Mouse (Mus musculus) neutrophil, adult 5-6 weeks (primary cell): Measurements from ENCODE around the gene Mdm1. TPM values are rescaled to one million over a fixed set of nuclear protein-coding genes. Genes with fewer than 3 reads are reported as not detected.

Experiments used
- ATAC-seq: fragments of 151-379, 151-347 bp; 2 replicates; pipeline ENCODE4 v1.8.0; 2017; ENCODE audit warnings: mild to moderate bottlenecking, moderate TSS enrichment; ENCODE audit not compliant: insufficient number of reproducible peaks, poor library complexity, low FRiP score, severe bottlenecking; ENCODE audit errors: extremely low read depth
- total RNA-seq: library from RNA; stranded (forward); fragments of 200-1000 nt; gene quantifications from 2 replicates; pipeline ENCODE4 v1.2.3, GENCODE M21; 2017

Gene Mdm1
- total RNA-seq, 1 experiment from 2014 or later: 67.0 TPM

DNA sequence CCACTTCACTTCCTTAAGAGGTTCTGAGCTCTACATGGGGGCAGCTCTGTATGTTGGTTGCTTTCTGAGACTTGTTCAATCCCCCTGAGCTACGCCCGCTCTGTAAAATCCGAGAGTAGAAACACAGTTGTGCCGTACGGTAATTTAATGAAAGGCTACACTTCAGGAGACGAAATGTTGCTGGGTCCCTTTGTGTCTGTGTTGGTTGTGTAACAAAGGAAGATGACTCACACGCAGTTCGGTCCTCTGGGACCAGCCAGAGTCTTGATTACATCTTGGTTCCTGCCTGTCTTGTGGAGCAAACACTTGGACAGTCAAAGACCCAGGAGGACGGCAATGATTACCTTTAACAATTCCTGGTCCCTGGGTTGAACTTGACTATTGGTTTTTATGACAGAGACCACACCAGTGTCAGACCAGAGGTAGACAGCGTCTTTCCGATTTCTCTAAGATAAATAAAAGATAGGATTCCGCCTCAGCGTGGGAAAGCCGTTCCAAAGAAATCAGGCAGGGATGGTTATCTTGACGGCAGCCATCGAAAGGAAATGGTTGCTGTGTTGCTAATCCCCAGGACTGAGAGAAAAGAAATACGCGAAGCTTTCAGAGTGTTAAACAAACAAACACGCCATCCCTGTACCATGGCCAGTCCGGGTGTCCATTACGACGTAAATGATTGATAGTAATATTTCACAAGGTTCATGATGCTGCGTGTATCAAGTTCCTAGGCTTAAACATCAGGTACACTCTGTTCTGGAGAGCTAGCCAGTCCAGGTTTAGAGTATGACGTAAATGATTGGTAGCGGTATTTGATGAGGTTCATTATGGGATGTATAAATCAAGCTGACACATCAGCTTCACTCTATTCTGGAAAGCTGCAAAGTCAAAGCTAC, 20.3 kb upstream of the Mdm1 start:
- peak; percentile 65 for ATAC-seq

DNA sequence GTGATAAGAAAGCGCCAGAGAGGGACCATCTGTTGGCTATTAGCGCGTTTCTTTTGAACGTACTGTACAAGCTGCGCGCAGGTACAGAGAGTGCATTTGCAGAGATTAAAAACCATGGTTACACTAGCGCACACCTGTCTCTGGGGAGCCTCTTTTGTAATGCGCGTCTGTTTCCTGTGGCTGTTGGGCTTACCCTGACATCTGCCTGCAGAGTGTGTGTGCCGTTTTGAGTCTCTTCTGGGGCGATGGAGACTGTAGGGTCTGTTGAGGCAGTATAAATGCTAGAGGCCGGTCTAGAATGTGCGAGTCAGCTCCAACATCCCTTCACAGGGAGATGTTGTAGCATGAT, 19.7 kb upstream of the Mdm1 start:
- peak; percentile 78 for ATAC-seq

DNA sequence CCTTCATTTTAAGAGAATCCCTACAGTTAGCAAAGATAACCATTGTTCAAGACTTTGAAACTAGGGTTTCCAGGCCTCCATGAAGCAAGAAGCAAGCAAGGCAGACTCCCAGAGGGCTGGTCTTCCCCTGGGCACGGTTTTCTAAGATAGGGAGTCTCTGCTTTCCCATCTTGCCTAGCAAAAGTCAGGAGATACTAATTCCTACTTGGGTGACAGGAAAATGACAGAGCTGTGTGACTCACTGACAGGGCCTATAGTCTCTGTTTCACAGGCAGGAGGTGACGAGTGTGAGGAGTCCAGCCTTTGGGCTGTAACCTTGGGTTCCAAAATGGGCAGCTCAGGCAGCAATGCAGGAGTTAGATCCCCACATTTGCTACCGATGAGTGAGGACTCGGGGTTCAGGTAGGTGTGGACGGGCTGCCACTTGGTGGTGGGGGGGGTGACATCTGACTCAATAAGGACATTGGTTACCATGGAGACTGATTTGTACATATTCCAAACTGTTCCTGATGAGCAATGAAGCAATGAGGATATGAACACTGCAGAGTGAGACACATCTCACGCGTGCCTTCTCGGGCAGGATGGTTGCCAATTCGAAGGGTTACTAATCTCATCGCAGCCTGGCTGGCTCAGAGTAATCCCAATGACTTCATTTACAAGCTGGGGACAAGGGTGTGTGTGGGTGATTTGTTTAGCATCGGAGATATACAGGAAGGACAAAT, 19.0 kb upstream of the Mdm1 start:
- no peak for ATAC-seq

DNA sequence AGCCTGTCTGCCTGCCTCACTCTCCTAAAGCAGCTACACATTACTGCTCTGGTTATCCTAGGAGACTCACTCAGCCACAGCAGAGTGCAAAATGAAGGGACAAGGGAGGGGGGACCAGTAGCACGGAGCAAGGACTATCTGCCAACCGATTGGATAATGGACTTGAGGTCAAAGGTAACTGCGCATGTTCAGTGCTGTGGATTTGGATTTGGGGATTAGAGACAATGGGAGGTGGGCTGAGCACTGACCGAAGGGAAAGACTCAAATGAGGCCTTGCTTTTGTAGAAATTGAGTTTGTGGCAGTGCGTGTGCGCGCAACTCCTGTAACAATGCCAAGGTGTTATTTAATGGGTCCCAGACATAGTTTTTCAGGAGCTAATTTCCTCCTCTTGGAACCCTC, 16.4 kb upstream of the Mdm1 start:
- ATAC-seq: no peak

GRCm38 (mm10) chr10:118125776-118126445, 15.7 kb upstream of the Mdm1 start:
- ATAC-seq: no peak

- ATAC-seq: no peak
Measured at GRCm38 (mm10) chr10:118129001-118129682, 12.5 kb upstream of the Mdm1 start.

- no peak for ATAC-seq
Measured at GRCm38 (mm10) chr10:118130016-118130415, 11.6 kb upstream of the Mdm1 start.

DNA sequence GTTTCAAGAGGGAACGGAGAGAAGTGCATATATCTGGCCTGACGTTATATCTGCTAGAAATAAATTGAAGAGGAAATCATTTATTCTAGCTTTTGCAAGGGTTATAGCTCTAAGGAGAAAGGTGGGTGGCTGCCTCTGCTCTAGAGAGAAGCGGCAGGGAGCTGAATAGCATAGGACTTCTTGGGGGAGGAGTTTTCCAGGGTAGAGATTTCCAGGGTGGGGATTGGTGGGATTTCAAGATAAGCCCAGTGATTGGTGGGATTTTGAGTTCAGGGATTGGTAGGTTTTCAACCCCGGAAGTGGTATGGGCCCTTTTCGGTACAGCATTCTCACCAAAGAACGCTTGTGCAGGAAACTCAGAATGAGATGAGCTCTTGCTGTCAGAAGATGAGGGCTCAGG, 8.6 kb upstream of the Mdm1 start:
- ATAC-seq: no peak

DNA sequence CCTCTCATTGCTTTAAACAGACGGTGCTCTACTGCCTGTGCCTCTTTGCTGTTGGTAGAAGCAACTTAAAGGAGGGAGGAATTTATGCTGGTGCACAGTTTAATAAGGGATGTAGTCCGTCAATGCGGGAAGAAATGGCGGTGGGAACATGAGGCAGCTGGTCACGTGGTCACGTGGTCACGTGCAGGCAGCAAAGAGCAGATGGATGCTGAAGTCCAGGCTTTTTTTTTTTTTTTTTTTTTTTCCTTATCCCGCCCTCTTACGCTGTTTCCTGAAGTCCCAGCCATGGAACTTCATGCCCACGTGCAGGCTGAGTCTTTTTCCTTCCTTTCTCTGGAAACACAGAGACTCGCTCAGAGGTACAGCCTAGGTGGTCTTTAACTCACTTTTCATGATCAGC, 3.1 kb upstream of the Mdm1 start:
- no peak for ATAC-seq

DNA sequence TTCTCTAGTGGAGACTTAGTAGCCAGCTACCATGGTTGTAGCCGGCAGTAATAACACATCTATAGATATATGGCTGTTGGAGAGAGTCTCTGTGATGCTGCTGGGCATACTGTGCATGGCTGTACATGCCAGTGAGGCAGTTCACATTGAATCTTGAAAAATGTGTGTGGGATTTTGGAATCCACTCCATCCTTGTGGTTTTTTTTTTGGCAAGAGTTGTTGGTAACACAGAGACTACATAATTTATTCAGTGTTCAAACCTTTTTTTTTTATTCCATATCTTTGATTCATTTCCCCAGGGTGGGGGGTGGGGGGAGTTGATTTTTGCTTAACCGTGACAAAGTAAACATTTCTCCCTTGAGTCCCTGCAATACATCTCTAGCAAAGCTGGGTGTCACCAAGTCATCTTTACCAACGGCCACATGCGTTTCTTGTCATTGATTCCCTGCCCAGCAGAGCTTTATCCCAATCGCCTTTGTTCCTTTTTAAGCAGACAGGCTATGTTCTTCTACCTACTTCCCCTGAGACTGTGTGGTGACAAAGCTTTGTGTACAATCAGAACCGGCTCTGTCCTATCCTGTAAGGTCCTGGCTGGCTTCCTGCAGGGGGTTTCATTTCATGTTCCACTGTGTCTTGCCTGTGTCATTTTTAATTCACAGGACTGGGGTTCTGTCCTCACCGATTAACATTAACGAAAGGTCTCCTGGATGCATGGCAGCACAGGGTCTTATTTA, 1.6 kb upstream of the Mdm1 start:
- ATAC-seq: no peak

- no peak for ATAC-seq
Measured at GRCm38 (mm10) chr10:118141884-118142801, 532 bp downstream of the Mdm1 start.

DNA sequence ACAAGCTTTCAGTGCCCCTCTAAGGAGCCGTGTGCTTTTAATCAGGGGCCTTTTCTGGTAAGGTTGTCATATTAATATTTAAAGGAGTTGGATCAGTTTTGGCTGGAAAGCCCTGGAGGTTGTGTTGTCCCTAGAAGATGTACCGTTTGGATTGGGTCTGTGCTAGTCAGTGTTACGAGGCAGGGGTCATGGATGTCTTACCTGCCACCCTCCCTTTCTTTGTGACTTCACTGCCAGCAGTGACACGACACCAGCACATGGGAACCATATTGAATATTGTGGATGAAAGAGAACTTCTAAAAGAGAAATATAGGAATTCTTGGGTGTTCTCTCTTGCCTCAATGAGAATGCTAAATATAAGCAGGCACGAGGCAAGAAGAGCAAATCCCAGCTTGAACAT, 7.8 kb downstream of the Mdm1 start:
- no peak for ATAC-seq

- ATAC-seq: no peak
Measured at GRCm38 (mm10) chr10:118150866-118151265, 9.3 kb downstream of the Mdm1 start.

DNA sequence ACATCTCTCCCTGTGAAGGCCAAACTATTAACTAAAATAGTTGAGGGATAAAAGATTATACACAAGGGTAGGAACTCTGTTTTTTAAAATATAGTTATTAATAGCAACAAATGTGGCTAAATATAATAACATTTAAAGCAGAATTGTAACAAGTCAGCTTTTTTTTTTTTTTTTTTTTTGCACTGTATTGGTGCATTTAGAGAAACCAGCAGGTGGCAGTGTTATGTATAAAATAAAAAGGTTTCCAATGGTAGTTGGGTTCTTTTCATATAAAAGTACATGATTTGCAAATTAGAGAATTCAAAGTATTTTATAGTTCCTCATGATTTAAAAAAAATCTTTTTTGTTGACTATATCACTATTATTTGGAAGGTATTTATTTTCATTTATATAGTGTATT, 14.3 kb downstream of the Mdm1 start:
- no peak for ATAC-seq

DNA sequence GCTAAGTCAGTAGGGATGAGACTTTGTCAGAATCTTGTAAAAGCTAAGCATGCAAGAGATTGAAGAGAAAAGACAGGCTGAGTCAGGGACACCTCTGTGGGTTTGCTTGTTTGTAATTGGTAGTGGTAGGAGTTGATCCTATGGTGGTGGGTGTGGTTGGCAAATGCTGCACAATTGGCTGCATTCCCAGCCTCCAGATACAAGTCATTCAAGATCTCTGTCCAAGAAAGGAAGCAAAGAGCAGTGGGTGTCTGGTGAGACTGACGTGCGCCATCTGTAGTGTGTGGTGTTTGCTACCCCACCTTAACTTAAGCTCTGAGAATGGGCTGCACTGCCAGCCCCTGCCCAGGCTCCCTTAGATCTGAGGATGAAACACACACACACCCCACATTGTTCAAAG, 19.5 kb downstream of the Mdm1 start:
- no peak for ATAC-seq

DNA sequence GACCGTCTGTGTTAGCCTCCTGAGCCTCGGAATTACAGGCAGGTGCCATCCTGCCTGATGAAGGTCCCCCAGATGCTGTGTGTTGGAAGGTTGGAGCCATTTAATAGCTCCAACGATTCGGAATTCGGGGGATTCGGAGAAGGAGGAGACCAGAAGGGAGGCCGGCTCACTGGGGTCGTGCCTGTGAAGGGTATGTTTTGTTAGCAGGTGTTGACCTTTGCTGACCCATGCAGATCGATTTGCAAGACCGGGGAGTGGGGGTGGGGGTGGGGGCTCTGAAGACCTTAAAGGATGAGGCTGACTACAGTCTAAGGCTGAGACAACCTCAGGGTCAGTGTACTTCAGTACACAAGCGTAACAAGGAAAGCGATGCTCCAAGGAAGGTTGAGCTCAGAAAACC, 27.6 kb downstream of the Mdm1 start:
- ATAC-seq: no peak

DNA sequence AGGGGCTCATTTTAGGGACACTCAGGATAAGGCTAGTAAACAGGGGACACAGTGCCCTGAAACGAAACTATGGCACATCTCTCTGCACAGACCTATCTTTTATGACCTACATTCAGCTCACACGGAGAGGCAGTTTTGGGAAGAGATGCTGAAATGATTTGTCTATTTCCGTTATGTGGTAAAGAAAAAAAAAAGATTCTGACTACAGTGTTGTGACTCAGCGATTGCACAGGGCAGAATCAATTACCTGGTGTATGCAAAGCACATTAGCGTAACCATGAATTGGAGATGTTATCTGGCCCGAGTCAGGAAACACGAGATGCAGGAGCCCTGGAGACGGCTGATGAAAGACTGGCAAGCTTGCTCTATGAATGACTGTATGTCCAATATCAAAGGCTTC, 30.8 kb downstream of the Mdm1 start:
- no peak for ATAC-seq

DNA sequence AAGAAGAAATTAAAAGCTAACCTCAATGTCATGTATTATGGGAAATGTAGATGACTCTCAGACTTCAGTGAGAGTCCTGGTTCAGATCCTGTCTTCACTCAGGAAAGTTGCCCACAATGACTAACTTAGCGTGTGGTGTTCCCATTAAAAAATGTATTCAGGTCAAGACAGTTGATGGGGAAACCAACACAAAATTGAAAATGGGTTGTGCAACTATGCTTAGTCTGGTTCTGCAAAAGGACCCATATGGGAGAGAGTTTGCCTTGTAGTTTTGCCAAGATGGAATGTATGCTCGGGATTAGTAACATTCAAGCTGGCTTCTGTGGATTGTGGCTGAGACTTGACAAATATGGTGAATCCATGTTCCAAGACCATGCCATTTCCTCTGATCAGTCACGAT, 31.3 kb downstream of the Mdm1 start:
- ATAC-seq: no peak
